Mouse (Mus musculus) heart, postnatal 0 days (tissue): ENCODE data around the gene Rgs7. TPM values are rescaled to one million over a fixed set of nuclear protein-coding genes. Genes with fewer than 3 reads are reported as not detected.
A peak's percentile ranks its signal among the peaks of the same experiment; 100 is the strongest.

ENCODE experiments used
- ATAC-seq: fragments of 200-750 bp; cut with Nextera tagmentation; 2 replicates; pipeline ENCODE4 v1.8.0; 2017; ENCODE audit warnings: low read depth, moderate number of reproducible peaks, moderate library complexity; ENCODE audit not compliant: insufficient read depth
- DNase-seq: peaks from one replicate; pipeline ENCODE4 v3.0.0-alpha.2; 2016; ENCODE audit warnings: low spot score
- H3K27ac ChIP-seq: fragments of 300-500 bp; sonication (generic); 2 replicates; pipeline ENCODE4 v1.5.1; 2014; ENCODE audit warnings: low read depth, mild to moderate bottlenecking
- H3K27me3 ChIP-seq: fragments of 300-500 bp; sonication (generic); 2 replicates; pipeline ENCODE4 v1.6.1; 2014; ENCODE audit warnings: low read length, mixed read lengths; ENCODE audit not compliant: control insufficient read depth, insufficient read depth
- H3K36me3 ChIP-seq: fragments of 300-500 bp; sonication (generic); replicated peaks from 2 replicates; pipeline ENCODE4 v1.6.1; 2014; ENCODE audit warnings: low read length, mixed read lengths; ENCODE audit not compliant: control insufficient read depth, insufficient read depth
- H3K4me1 ChIP-seq: fragments of 300-500 bp; sonication (generic); 2 replicates; pipeline ENCODE4 v1.6.1; 2014; ENCODE audit warnings: antibody characterized with exemption; ENCODE audit not compliant: control insufficient read depth, insufficient read depth
- H3K4me2 ChIP-seq: fragments of 300-500 bp; sonication (generic); 2 replicates; pipeline ENCODE4 v1.6.1; 2014; ENCODE audit warnings: low read depth, mild to moderate bottlenecking, low read length, moderate library complexity
- H3K4me3 ChIP-seq: fragments of 300-500 bp; sonication (generic); 2 replicates; pipeline ENCODE4 v1.5.1; 2014; ENCODE audit warnings: low read depth, low read length
- H3K9ac ChIP-seq: fragments of 300-500 bp; sonication (generic); replicated peaks from 2 replicates; pipeline ENCODE4 v1.6.1; 2014; ENCODE audit warnings: low read depth, low read length, mixed read lengths
- H3K9me3 ChIP-seq: fragments of 300-500 bp; sonication (generic); replicated peaks from 2 replicates; pipeline ENCODE4 v1.6.1; 2016; ENCODE audit warnings: low read length; ENCODE audit not compliant: control insufficient read depth
- CTCF ChIP-seq: IDR thresholded peaks from 2 replicates; pipeline ENCODE4 v1.5.1; 2016; ENCODE audit warnings: antibody characterized with exemption, control low read depth, low read depth
- EP300 ChIP-seq: IDR thresholded peaks from 2 replicates; pipeline ENCODE4 v1.6.1; 2016; ENCODE audit warnings: antibody characterized with exemption, low read depth
- WGBS: fragments of 180-500 bp; shearing (Covaris S2); extraction: QIAGEN DNeasy Blood & Tissue Kit; methylation state at CpG from one replicate; pipeline ENCODE4 v1.1.7; 2014; 5-methylcytosine and 5-hydroxymethylcytosine counted together
- polyA plus RNA-seq: library from polyadenylated mRNA; unstranded; fragments of >200 nt; fragmentation: Nextera tagmentation; extraction: Ambion mirVana; gene quantifications from 2 replicates; pipeline ENCODE4 v1.2.1, GENCODE M21; 2015
- total RNA-seq: library from RNA; depleted of rRNA; stranded (reverse); fragments of >200 nt; gene quantifications from 2 replicates; pipeline ENCODE4 v1.2.3, GENCODE M21; 2014; ENCODE audit warnings: low replicate concordance

Rgs7 gene
- total and polyA plus RNA-seq, 2 experiments from 2014 or later = 0.34 to 0.55 TPM

DNA sequence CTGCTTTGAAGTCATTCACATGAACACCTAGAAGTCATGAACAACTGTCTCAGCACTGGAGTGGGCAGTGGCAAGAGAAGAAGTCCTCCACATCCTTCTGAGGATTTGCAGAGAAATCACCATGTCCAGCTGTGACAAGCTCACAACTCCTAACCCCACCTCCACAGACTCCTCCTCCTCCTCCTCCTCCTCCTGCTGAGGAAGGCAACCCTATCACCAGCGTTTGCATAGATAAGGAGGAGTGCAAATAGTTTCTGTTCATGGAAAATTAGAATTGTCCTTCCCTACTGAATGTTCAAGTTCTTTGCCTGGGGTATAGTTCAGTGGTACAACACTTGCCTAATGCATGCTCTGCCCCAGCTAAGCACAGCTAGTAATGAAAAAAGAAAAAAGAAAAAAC lies 386.0 kb downstream of the Rgs7 start:
- Histone ChIP-seq H3K4me2 (no peak overlapping the region), H3K4me3 (no peak overlapping the region), H3K27ac (no peak overlapping the region), H3K9ac (no peak overlapping the region), H3K4me1 (no peaks in the 10 kb centered on the region), H3K36me3 (no peaks in the 10 kb centered on the region), H3K27me3 (no peaks in the 10 kb centered on the region), H3K9me3 (no peaks in the 10 kb centered on the region)
- DNase-seq (no peak), ATAC-seq (no peak)
- 13% methylated on average over 1 of the region's 1 CpGs for WGBS
- TF ChIP-seq CTCF (no peak), EP300 (no peak)

- 76% methylated on average over 5 of the region's 5 CpGs for WGBS
- H3K27me3 ChIP-seq = no peaks in the 10 kb centered on the region
- ATAC-seq (no peak), DNase-seq (no peak)
- no peak overlapping the region for H3K27ac ChIP-seq
- no peak overlapping the region for H3K4me3 ChIP-seq
- no peaks in the 10 kb centered on the region for H3K9me3 ChIP-seq
- H3K36me3 ChIP-seq = no peaks in the 10 kb centered on the region
- no peaks in the 10 kb centered on the region for H3K4me1 ChIP-seq
- no peak overlapping the region for H3K9ac ChIP-seq
- H3K4me2 ChIP-seq = no peak overlapping the region
- no peak for TF ChIP-seq CTCF
- TF ChIP-seq EP300 = no peak
Measured at GRCm38 (mm10) chr1:175105426-175105825, 386.9 kb downstream of the Rgs7 start.

DNA sequence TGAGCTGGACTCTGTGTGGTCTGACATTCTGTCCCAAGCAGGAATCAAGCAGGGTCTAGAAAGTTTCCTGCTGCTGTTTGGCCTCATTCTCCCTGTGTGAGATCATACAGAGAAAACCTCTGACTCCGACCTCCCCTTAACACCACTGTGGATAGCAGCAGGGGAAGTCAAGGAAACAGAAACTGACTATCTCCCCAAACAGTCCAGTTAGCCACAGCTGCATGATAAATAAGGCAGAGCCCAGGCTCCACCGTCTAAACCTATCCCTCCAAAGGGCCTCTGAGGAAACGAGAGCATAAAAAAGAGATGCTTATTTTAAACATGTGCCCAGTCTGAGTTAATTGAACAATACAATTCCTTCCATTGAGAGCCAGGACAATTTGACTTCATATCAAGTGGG lies 395.3 kb downstream of the Rgs7 start:
- no peaks in the 10 kb centered on the region for H3K36me3 ChIP-seq
- WGBS = 45% methylated on average over 3 of the region's 3 CpGs
- DNase-seq (no peak), ATAC-seq (no peak)
- no peaks in the 10 kb centered on the region for H3K4me1 ChIP-seq
- TF ChIP-seq EP300 = no peak
- no peak for TF ChIP-seq CTCF
- no peaks in the 10 kb centered on the region for H3K9me3 ChIP-seq
- H3K9ac ChIP-seq = no peak overlapping the region
- no peak overlapping the region for H3K4me2 ChIP-seq
- H3K27ac ChIP-seq = no peak overlapping the region
- no peaks in the 10 kb centered on the region for H3K27me3 ChIP-seq
- H3K4me3 ChIP-seq = no peak overlapping the region

DNA sequence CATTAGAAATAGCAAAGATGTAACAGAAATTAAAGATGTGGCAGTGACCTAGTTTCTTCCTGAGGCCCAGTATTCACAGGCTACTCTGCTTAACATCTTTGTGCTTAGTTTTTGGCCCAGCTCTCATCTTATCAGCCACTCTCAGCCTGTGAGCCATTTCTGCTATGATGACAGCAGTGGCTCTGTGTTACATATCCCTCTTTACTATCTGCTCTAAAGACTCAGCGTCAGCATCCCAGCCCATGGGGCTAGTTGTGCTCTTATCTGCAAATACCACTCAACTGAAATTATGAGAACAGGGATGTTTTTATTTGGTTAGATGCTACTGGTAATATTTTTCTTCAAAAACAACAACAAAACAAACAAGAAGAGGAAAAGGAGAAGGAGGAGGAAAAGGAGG lies 410.2 kb downstream of the Rgs7 start:
- ATAC-seq (peak; percentile 69; the same call in 1 of the 2 replicates), DNase-seq (peak; percentile 50)
- no peaks in the 10 kb centered on the region; the same call in 1 of the 2 replicates for H3K4me1 ChIP-seq
- TF ChIP-seq EP300 = no peak
- TF ChIP-seq CTCF = no peak
- H3K9me3 ChIP-seq = no peaks in the 10 kb centered on the region
- WGBS = 16% methylated on average over 1 of the region's 1 CpGs
- H3K27me3 ChIP-seq = no peaks in the 10 kb centered on the region
- H3K27ac ChIP-seq = no peak overlapping the region
- H3K36me3 ChIP-seq = no peaks in the 10 kb centered on the region
- H3K4me3 ChIP-seq = no peak overlapping the region
- no peak overlapping the region for H3K9ac ChIP-seq
- H3K4me2 ChIP-seq = no peak overlapping the region

DNA sequence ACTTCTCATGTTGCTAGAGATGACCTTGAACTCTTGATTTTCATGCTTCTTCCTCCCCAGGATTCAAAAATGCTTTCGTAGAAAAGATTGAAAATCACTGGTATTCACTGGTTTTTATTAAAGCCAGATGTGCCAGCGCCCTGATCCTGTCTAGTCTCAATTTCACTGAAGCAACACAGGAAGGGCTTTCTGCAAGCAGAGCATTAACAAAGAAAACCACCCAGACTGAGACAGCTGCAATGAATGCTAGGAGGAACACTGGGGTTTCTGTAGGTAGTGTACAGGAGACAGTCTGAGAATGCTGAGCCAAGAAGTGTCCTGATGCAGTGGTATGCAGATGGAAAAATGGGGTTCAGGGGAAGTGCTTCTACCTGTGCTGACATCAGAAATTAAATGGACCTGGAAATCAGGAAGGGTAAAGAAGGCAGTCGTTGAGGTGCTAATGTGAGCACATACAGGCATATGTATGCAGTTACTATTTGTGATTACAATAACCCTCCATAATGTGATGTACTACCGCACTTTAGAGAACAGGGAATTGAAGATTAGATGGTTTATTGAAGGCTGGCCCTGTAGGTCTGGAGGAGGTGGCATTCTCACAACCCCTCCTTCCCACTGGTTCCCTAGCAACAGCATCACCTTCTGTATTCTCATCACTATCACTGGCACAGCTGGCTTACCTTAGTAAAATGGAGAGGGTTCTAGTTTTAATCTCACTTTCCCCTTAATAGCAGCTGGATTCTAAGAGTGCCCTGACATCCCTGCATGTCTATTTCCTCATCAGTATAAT lies 412.3 kb downstream of the Rgs7 start:
- no peaks in the 10 kb centered on the region; the same call in 1 of the 2 replicates for H3K4me1 ChIP-seq

More for the DNA sequence above, 412.3 kb downstream of the Rgs7 start:
- Histone ChIP-seq H3K9me3 (no peaks in the 10 kb centered on the region), H3K9ac (no peak overlapping the region), H3K4me2 (no peak overlapping the region), H3K27me3 (no peaks in the 10 kb centered on the region), H3K36me3 (no peaks in the 10 kb centered on the region), H3K27ac (no peak overlapping the region), H3K4me3 (no peak overlapping the region)
- WGBS = 73% methylated on average over 4 of the region's 4 CpGs
- ATAC-seq (no peak), DNase-seq (no peak)
- TF ChIP-seq CTCF = no peak
